Mouse (Mus musculus) central nervous system, embryonic 14 days (tissue): Measurements from ENCODE around the gene Hist1h1e. TPM values are rescaled to one million over a fixed set of nuclear protein-coding genes. Genes with fewer than 3 reads are reported as not detected.

ENCODE experiments used
- polyA plus RNA-seq: library from polyadenylated mRNA; depleted of rRNA; stranded (reverse); fragments of >200 nt; gene quantifications from 2 replicates; pipeline ENCODE4 v1.2.3, GENCODE M21; 2012; rRNA removed

The Hist1h1e gene
- 5.2 and 7.1 TPM in 2 replicates for polyA plus RNA-seq

DNA sequence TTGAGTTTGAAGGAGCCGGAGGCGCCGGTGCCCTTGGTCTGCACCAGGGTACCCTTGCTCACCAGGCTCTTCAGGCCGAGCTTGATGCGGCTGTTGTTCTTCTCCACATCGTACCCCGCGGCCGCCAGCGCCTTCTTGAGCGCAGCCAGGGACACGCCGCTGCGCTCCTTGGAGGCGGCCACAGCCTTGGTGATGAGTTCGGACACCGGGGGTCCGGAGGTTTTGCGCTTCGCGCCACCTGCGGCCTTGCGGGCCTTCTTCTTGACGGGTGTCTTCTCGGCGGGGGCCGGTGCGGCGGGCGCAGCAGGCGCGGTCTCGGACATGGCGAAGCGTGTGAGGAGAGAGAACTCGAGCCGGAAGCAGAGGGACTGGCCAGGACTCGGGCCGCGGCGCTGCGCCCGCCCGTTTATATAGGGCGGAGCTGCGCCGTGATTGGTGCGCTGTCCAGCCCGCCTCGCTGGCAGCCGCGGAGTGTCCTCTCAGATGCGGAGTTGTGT lies at the start of gene Hist1h1e:
Gene Hist1h1e (minus strand): TSS at position 384 of the 497 bp plus-strand sequence.

DNA sequence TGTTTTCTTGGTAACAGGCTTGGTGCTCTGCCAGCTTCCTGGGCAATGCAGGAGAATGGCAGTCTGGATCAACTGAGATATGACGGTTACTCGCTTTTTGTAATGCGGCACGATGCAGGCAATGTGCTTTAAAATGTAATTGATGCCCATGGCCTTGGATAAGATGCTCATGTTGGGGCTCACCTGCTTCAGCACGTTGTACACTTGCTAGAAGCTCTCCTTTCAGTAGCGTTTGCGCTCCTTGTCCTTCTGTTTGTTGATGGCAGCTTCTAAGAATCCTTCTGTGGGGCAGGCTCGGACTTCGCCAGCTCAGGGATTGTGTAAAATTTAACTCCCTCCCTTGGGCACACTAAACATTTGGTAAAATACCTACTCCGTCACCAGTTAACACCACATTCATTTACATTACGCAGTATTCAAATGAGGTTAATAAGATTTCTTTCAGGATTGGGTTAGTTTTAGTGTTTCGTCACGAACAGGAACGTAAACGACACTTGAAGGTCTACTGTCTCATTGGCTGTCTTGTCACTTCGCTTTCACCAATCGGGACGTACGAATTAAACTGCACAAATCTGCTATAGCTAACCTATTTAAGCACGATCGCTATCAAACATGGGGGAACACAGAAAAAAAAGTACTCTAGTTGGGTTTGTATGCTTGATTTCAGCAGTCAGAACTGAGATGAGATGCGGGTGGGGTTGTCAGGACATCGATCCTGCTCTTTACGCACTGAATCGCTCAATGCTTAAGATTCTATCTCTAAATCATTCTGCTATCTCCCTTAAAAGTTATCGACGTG lies 1.4 kb downstream of the Hist1h1e start, which contains the start of gene Hist1h2be:
Gene Hist1h2be (minus strand): TSS at position 392 of the 799 bp plus-strand sequence.

DNA sequence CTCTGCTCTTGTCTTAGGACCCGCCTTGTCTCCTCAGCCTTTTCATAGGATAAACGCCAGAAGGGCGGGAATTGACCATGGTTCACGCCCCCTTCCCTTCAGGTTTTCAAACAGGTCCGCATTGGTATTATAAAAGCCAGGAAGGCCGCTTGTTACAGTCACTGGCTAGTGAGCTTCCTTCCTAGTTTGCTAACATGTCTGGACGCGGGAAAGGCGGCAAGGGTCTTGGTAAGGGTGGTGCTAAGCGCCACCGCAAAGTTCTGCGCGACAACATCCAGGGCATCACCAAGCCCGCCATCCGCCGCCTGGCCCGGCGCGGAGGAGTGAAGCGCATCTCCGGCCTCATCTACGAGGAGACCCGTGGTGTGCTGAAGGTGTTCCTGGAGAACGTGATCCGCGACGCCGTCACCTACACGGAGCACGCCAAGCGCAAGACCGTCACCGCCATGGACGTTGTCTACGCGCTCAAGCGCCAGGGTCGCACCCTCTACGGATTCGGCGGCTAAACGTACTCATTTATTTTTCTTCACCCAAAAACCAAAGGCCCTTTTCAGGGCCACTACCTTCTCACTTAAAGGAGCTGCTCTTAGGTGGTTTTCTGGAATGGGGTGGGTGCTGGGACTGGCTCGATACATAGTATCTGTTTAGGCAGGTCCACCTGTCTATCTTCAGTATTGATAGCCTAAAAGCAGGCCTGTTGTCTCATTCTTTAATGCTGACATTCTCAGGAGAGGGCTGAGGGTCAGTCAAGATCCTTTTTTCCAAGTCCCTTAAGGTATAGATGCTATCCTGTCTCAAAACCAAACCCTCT lies 40.7 kb downstream of the Hist1h1e start, which contains the start of gene Hist1h4d:
Gene Hist1h4d (plus strand): TSS at position 191 of the 811 bp plus-strand sequence.

DNA sequence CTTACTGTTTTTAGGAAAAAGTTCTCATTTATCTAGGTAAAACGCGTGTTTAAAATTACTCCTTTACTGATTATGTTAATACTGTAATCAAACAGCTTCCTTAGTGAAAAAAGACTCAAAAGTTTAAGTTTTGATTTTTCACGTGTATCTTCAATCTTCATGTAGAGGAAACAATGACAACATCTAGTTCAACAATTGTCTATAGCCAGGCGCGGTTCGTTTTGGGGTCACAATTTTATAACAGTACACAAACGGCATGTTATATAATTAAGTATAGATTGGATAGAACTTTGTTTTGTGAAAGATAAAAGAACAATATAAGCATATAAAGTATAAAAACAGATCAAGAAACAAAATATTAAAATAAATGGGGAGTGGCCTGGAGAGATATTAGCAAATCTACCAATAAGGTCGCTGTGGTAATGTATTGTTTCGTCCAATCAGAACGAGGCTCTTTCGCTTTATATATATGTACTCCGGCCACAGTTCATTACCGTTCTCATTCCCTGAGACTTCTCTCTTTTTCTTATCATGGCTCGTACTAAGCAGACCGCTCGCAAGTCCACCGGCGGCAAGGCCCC lies 47.0 kb downstream of the Hist1h1e start, which contains the start of gene Hist1h3d:
Gene Hist1h3d (plus strand): TSS at position 493 of the 581 bp plus-strand sequence.

DNA sequence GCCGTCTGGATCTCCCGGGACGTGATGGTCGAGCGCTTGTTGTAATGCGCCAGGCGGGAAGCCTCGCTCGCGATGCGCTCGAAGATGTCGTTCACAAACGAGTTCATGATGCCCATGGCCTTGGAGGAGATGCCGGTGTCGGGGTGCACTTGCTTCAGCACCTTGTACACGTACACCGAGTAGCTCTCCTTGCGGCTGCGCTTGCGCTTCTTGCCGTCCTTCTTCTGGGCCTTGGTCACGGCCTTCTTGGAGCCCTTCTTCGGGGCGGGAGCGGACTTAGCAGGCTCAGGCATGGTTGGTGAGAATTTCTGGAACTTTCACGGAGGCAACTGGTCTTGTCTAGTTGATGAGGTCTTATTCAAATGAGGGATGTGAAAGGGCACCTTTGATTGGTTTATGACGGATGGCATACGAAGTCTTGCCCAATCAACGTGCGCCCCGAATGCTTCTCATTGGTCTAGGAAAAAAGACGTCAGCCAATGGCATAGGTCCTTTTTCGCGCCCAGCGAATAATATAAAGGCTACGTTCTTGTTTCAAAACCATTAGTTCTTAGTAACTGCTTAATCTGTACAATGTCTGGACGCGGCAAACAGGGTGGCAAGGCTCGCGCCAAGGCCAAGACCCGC lies 48.3 kb downstream of the Hist1h1e start, which contains the start of the genes Hist1h2bf and Hist1h2ad:
Gene Hist1h2bf (minus strand): TSS at position 299 of the 627 bp plus-strand sequence.
Gene Hist1h2ad (plus strand): TSS at position 484 of the 627 bp plus-strand sequence.

DNA sequence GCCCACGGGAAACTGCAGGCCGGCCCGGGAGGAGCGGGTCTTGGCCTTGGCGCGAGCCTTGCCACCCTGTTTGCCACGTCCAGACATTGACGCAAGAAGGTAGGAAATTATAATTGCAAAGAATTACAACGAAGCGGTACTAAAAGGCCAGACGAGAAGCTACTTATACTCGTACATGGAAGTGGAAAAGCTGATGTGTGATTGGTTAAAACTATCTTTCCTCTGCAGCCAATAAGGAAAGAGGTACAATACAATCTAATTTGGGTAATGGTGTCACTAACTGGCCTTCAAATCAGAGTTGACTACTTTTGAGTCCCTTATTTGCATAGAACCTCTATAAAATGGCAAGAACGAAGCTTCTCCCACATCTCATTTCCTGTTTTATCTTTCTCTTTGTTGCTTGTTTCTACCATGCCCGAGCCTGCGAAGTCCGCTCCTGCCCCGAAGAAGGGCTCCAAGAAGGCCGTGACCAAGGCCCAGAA lies 51.3 kb downstream of the Hist1h1e start, which contains the start of the genes Hist1h2ae and Hist1h2bg:
Gene Hist1h2ae (minus strand): TSS at position 199 of the 482 bp plus-strand sequence.
Gene Hist1h2bg (plus strand): TSS at position 375 of the 482 bp plus-strand sequence.

Other genes with a start within 250 kb of the Hist1h1e start
- 8.5 and 9.1 TPM in 2 replicates for gene Abt1, start 198.7 kb downstream of the Hist1h1e start, polyA plus RNA-seq
- 0.06 and 0.07 TPM in 2 replicates for gene Btn1a1, start 156.7 kb downstream of the Hist1h1e start, polyA plus RNA-seq
- gene Btn2a2, start 133.7 kb downstream of the Hist1h1e start, polyA plus RNA-seq: 0.04 and 0.11 TPM in 2 replicates
- 14.7 and 20.5 TPM in 2 replicates for gene Hist1h4h, start 91.5 kb downstream of the Hist1h1e start, polyA plus RNA-seq
- gene Hist1h2af, start 88.7 kb downstream of the Hist1h1e start, polyA plus RNA-seq: 187 and 225 TPM in 2 replicates
- gene Hist1h3g, start 87.1 kb downstream of the Hist1h1e start, polyA plus RNA-seq: 16.6 and 25.3 TPM in 2 replicates
- 2.4 and 4.0 TPM in 2 replicates for gene Hist1h2bh, start 79.2 kb downstream of the Hist1h1e start, polyA plus RNA-seq
- gene Hist1h3f, start 78.5 kb downstream of the Hist1h1e start, polyA plus RNA-seq: 2.5 and 3.5 TPM in 2 replicates
- gene Hist1h4f, start 70.9 kb downstream of the Hist1h1e start, polyA plus RNA-seq: 10.2 and 14.3 TPM in 2 replicates
- gene Hist1h1d, start 69.3 kb downstream of the Hist1h1e start, polyA plus RNA-seq: 0.30 and 0.45 TPM in 2 replicates
- 20.2 and 31.1 TPM in 2 replicates for gene Hist1h3e, start 60.2 kb downstream of the Hist1h1e start, polyA plus RNA-seq
- 9.2 and 10.5 TPM in 2 replicates for gene Hist1h2ae, start 51.3 kb downstream of the Hist1h1e start, polyA plus RNA-seq
- 17.6 and 25.1 TPM in 2 replicates for gene Hist1h2bg, start 51.2 kb downstream of the Hist1h1e start, polyA plus RNA-seq
- 7.5 and 10.9 TPM in 2 replicates for gene Hist1h2bf, start 48.4 kb downstream of the Hist1h1e start, polyA plus RNA-seq
- gene Hist1h2ad, start 48.2 kb downstream of the Hist1h1e start, polyA plus RNA-seq: 4.5 and 5.4 TPM in 2 replicates
- gene Hist1h3d, start 46.8 kb downstream of the Hist1h1e start, polyA plus RNA-seq: 14.9 and 24.5 TPM in 2 replicates
- gene Hist1h4d, start 41.0 kb downstream of the Hist1h1e start, polyA plus RNA-seq: 6.8 and 9.8 TPM in 2 replicates
- gene Hist1h2be, start 1.4 kb downstream of the Hist1h1e start, polyA plus RNA-seq: 2.1 and 2.5 TPM in 2 replicates
- gene Hist1h2ac, start 61.4 kb upstream of the Hist1h1e start, polyA plus RNA-seq: 1.2 and 1.3 TPM in 2 replicates
- gene Hist1h2bc, start 61.6 kb upstream of the Hist1h1e start, polyA plus RNA-seq: 25.7 and 29.8 TPM in 2 replicates
- 0.16 TPM in 1 of 2 replicates, not detected in the other for gene Hist1h1t, start 73.3 kb upstream of the Hist1h1e start, polyA plus RNA-seq
- gene Hist1h4c, start 75.9 kb upstream of the Hist1h1e start, polyA plus RNA-seq: 7.0 and 8.6 TPM in 2 replicates
- 2.3 and 2.4 TPM in 2 replicates for gene Hfe, start 88.3 kb upstream of the Hist1h1e start, polyA plus RNA-seq
- 12.2 and 12.7 TPM in 2 replicates for gene Hist1h1c, start 116.2 kb upstream of the Hist1h1e start, polyA plus RNA-seq
- 19.7 and 29.1 TPM in 2 replicates for gene Hist1h3c, start 123.0 kb upstream of the Hist1h1e start, polyA plus RNA-seq
- 6.1 and 9.8 TPM in 2 replicates for gene Hist1h2bb, start 124.2 kb upstream of the Hist1h1e start, polyA plus RNA-seq
- 24.0 and 28.7 TPM in 2 replicates for gene Hist1h2ab, start 128.6 kb upstream of the Hist1h1e start, polyA plus RNA-seq
- 26.1 and 47.9 TPM in 2 replicates for gene Hist1h3b, start 129.7 kb upstream of the Hist1h1e start, polyA plus RNA-seq
- 20.0 and 24.9 TPM in 2 replicates for gene Hist1h4b, start 134.5 kb upstream of the Hist1h1e start, polyA plus RNA-seq
- gene Hist1h4a, start 138.7 kb upstream of the Hist1h1e start, polyA plus RNA-seq: 8.6 and 12.5 TPM in 2 replicates
- 15.6 and 21.5 TPM in 2 replicates for gene Hist1h3a, start 139.8 kb upstream of the Hist1h1e start, polyA plus RNA-seq
- 3.5 and 4.3 TPM in 2 replicates for gene Hist1h1a, start 141.1 kb upstream of the Hist1h1e start, polyA plus RNA-seq
- 0.02 TPM in 1 of 2 replicates, not detected in the other for gene Trim38, start 147.4 kb upstream of the Hist1h1e start, polyA plus RNA-seq
- not detected in 2 replicates for gene Slc17a2, start 184.4 kb upstream of the Hist1h1e start, polyA plus RNA-seq
- gene Slc17a3, start 216.9 kb upstream of the Hist1h1e start, polyA plus RNA-seq: 0.01 TPM in 1 of 2 replicates, not detected in the other
- not detected in 2 replicates for gene Slc17a1, start 245.2 kb upstream of the Hist1h1e start, polyA plus RNA-seq